Mouse (Mus musculus): ENCODE data around the gene Ttc23. TPM values are rescaled to one million over a fixed set of nuclear protein-coding genes. Genes with fewer than 3 reads are reported as not detected.

Ttc23 gene
- polyA plus RNA-seq, 1 experiment from 2014 or later = 7.8 TPM

Small RNA genes within 50 kb of the gene (microRNA-seq; reads per million reads assigned to microRNA genes)
- gene Gm23844 = not detected

Other genes starting within 250 kb of the Ttc23 start
- gene Lrrc28, start 2.1 kb upstream of the Ttc23 start, polyA plus RNA-seq (2014; fragmentation: Nextera tagmentation; extraction: Ambion mirVana) = 27.4 and 28.4 TPM in 2 replicates
- 3.7 and 4.4 TPM in 2 replicates for gene Synm, start 112.3 kb downstream of the Ttc23 start, polyA plus RNA-seq (2014; fragmentation: Nextera tagmentation; extraction: Ambion mirVana)

Data from hindbrain, embryonic 14.5 days (tissue).